Mouse (Mus musculus) c-Kit-negative CD71-positive TER-119-positive erythroid progenitor cells, embryonic 14.5 days (primary cell): ENCODE data around the gene Ywhab.

Experiments
- DNase-seq: peaks from one replicate; pipeline ENCODE4 v3.0.0-alpha.2; 2013; ENCODE audit warnings: low read depth, low spot score

Ywhab gene

DNA sequence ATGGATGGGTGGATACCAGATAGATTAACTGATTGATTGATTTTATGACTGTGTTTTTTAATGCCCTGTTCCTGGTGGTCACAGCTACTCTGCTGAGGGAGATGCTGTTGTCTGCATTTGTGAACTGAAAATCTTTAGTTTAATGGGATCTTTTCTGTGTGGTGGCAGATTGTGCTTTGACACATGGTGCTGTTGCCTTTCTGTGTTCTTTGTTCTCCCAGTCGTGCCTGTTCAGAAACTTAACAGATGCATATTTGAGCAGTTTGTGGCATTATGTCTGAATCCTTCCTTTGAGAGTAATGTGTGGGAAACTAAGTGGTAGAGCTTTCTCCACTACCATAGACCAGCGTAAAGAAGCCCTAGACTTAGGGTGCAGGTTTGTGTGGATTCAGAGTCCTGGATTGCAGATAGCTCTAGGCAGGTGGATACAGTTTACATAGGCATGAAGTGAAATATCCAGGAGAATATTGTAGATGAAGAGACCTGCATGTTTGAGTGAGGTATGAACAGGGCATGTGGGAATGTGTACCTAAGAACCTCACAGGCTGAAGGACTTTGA, 13.3 kb downstream of the Ywhab start:
- no peak for DNase-seq

DNA sequence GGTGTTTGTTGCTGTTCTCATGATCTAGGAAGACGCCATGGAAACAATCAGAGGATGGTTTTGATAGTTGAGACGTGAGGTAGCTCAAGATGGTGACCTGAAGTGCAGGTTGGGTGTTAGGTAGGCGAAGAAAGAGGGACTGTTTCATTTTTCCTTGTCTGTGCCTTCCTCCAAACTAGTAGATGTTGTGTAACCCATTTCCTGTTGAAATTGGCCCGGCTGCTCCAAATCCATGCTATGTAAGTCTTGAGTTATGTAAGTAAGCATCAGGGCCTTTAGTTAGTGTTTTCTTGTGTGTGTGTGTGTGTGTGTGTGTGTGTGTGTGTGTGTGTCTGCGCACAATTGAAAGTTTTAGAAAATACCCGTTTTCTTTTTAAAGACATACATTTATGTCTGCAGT, 14.5 kb downstream of the Ywhab start:
- no peak for DNase-seq

- DNase-seq, result no peak
Observed at GRCm38 (mm10) chr2:164010496-164010895, 15.7 kb downstream of the Ywhab start.

DNA sequence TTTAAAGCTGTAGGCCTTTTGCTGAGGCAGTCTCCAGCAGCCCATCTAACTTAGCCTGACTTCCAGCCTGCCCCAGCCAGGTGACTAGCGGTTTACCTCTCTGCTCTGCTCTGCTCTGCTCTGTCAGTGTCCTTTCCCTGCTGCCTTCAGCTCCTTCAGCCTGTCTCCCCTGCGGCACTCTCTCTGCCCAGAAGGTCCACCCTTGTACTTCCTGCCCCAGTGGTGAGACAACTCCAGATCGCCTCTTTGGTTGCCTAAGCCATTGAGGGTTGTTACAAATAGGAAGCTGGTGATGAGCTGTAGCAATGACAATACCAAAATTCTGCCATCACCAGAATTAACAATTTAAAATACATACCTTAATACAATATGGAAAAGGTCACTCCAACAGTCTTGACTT, 16.2 kb downstream of the Ywhab start:
- DNase-seq, result no peak

GRCm38 (mm10) chr2:164015304-164015703, 20.5 kb downstream of the Ywhab start:
- no peak for DNase-seq

DNA sequence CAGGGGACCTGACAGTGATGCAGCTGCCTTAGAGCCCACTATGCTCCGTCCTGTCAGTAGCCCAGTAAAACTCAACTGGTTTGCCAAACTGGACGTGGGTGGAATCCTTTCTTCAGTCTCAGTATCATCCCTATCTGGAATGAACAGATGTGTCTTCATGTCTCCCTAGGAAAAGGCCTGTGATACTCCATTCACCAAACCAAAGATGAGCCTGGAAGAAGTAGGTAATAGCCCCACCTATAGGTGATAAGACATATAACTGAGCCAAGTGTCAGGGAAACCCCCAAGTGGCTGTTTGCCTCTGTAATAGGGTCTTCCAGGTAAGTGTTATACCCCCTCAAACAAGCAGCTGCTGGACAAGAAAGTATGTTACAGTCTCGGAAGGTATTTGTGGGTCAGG, 24.1 kb downstream of the Ywhab start:
- DNase-seq, result no peak

- no peak for DNase-seq
Observed at GRCm38 (mm10) chr2:164019943-164020342, 25.2 kb downstream of the Ywhab start.

GRCm38 (mm10) chr2:164022104-164022503, 27.3 kb downstream of the Ywhab start:
- no peak for DNase-seq

DNA sequence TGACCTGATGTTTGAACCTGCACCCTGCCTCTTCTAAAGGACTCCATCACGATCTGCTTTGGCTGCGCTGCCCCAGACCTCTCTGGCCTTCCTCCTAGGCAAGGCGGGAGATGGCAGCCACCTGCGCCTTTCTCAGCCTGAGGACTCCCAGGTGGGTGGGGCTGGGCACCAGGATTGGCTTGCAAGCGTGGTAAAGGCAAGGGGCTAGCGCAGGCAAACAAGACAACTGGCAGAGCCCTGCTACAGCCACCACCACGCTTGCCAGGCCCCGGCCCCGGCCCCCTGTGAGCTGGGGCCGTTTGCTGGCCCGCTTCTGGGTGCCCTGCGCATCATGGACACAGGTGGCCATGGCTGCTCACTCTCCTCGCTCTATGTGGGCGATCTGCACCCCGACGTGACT, 30.4 kb downstream of the Ywhab start, which contains the start of gene Pabpc1l:
TSS of gene Pabpc1l (plus strand) at position 301 of the 400 bp plus-strand sequence.
- DNase-seq, result no peak

GRCm38 (mm10) chr2:164031147-164031546, 36.4 kb downstream of the Ywhab start:
- no peak for DNase-seq

- DNase-seq, result no peak
Observed at GRCm38 (mm10) chr2:164032973-164033372, 38.2 kb downstream of the Ywhab start.

DNA sequence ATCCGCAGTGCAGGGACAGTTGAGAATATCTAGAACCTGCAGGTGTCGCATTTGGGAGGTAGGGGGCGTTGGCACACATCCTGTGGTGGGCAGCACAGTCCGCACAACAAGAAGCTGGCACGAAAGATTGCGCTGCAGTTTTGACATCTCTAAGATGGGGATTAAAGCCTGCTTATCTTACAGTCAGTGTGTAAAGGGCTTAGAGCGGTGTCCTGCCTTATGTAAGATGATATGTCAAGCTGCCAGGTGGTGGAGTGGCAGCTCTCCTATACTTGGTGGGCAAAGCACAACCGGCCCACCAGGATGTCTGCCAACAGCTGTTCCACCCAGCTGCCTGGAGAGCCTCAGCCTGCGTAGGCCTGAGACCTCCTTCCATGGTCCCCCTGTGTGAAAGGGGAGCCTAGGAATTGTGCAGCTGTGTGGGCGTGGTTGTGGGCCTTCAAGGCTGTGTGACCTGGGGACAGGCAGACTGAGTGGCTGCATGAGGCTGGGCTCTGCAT, 41.8 kb downstream of the Ywhab start:
- no peak for DNase-seq

DNA sequence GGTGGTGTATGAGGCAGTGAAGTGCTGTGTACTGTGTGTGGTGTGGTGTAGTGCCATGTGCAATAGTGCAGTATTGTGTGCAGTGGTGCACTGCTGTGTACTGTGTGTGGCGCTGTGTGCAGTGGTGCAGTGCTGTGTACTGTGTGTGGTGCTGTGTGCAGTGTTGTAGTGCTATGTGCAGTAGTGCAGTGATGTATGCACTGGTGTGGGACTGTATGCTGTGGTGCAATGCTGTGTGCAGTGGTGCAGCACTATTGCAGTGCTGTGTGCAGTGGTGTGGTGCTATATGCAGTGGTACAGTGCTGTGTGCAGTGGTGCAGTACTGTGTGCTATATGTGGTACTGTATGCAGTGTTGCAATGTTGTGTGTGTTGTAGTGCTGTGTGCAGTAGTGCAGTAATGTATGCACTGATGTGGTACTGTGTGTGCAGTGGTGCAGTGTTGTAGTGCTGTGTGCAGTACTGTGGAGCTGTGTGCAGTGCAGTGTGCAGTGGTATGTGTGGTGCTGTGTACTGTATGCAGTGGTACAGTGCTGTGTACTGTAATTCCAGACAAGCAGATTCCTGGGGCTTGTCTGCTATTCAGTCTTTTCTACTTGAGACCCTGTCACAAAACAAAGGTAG, 43.8 kb downstream of the Ywhab start:
- DNase-seq, result no peak

DNA sequence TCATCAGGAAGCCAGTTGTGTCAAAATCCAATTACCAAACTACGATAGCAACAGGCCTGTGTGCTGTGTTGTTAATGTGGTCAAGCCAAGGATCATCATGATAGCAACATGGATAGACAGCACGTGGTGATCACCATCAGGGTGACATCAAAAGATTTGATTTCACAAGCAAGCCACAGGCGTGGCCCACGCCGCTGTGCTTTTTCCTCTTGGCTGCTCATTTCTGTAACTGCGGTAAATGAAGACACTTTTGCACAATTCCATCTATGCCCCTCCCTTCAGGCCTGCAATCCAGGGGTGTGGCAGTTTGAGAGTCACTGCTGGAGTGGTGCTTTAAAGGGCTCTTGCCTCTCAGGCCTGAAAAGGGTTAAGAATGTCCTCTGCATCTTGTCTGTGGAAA, 46.2 kb downstream of the Ywhab start:
- no peak for DNase-seq

- no peak for DNase-seq
Observed at GRCm38 (mm10) chr2:164041523-164041922, 46.8 kb downstream of the Ywhab start.

GRCm38 (mm10) chr2:164047197-164047690, 52.5 kb downstream of the Ywhab start:
- DNase-seq, result no peak

GRCm38 (mm10) chr2:164053767-164054166, 59.0 kb downstream of the Ywhab start:
- no peak for DNase-seq

GRCm38 (mm10) chr2:164054671-164055070, 59.9 kb downstream of the Ywhab start:
- DNase-seq, result no peak

DNA sequence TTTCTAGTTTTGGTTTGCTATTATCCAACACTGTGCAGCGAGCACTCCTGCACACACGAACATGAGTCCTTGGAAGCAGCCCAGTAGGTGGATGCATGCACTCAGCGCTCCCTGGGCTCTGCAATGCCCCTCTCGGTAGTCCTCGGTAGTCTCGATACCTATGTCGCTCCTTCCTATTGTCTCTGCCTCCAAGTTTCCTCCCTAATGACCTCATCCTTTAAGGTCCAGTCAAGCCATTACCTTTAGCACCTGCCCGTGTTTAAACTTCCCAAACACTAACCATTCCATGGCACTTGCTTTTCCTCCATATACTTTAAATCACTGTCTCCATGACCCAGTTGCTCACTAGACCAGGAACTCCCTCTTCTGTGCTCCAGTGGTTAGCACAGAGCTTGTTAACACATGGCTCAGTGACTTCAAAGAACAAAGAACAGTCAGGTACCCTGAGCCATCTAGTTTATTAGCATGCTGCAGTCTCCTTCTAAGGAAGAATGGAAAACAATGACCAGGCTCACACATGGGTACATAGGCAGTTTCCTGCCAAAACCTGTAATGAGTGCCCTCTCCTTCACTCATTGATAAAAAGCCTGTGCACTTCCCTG, 65.0 kb downstream of the Ywhab start:
- no peak for DNase-seq
